Mouse (Mus musculus) thymus, adult 2 months (tissue): ENCODE data around the gene Hspa14. TPM values are rescaled to one million over a fixed set of nuclear protein-coding genes. Genes with fewer than 3 reads are reported as not detected.

ENCODE experiments used
- DNase-seq: peaks from one replicate; pipeline ENCODE4 v3.0.0; 2021
- H3K27ac ChIP-seq: fragments of 200-500 bp; 2 replicates; pipeline ENCODE4 v1.5.1; 2012; ENCODE audit warnings: low read length, control low read depth; ENCODE audit not compliant: control insufficient read depth, insufficient read depth
- H3K27me3 ChIP-seq: fragments of 200-500 bp; 2 replicates; pipeline ENCODE4 v1.6.1; 2012; ENCODE audit warnings: mild to moderate bottlenecking, low read length, moderate library complexity, mixed read lengths; ENCODE audit not compliant: control insufficient read depth, insufficient read depth
- H3K36me3 ChIP-seq: fragments of 200-500 bp; 2 replicates; pipeline ENCODE4 v1.6.1; 2012; ENCODE audit warnings: mild to moderate bottlenecking, low read length, moderate library complexity; ENCODE audit not compliant: control insufficient read depth, insufficient read depth
- H3K4me1 ChIP-seq: fragments of 200-500 bp; replicated peaks from 2 replicates; pipeline ENCODE4 v1.6.1; 2012; ENCODE audit warnings: low read length; ENCODE audit not compliant: control insufficient read depth, insufficient read depth
- H3K4me3 ChIP-seq: fragments of 200-500 bp; 2 replicates; pipeline ENCODE4 v1.5.1; 2012; ENCODE audit warnings: mild to moderate bottlenecking, low read length, control low read depth, moderate library complexity; ENCODE audit not compliant: control insufficient read depth, insufficient read depth
- CTCF ChIP-seq: fragments of 200-500 bp; IDR thresholded peaks from 2 replicates; pipeline ENCODE4 v1.5.1; 2012; ENCODE audit warnings: mild to moderate bottlenecking, control low read depth, low read length, moderate library complexity, borderline replicate concordance; ENCODE audit not compliant: control insufficient read depth, poor library complexity, insufficient read depth; ENCODE audit errors: extremely low read depth
- POLR2A ChIP-seq: fragments of 200-500 bp; IDR thresholded peaks from 2 replicates; pipeline ENCODE4 v1.6.1; 2012; ENCODE audit warnings: mild to moderate bottlenecking, low read length, control low read depth, moderate library complexity; ENCODE audit not compliant: control insufficient read depth, poor library complexity, insufficient read depth; ENCODE audit errors: extremely low read depth
- WGBS: fragments of 180-500 bp; shearing (Covaris S2); methylation state at CpG from one replicate; pipeline ENCODE4 v1.1.7; 2018; 5-methylcytosine and 5-hydroxymethylcytosine counted together
- polyA plus RNA-seq: library from polyadenylated mRNA; depleted of rRNA; stranded (reverse); fragments of >200 nt; gene quantifications from 2 replicates; pipeline ENCODE4 v1.2.3, GENCODE M21; 2012

Gene Hspa14
- polyA plus RNA-seq, 1 experiment, result 69.0 TPM

GRCm38 (mm10) chr2:3474861-3475283 lies 37.7 kb downstream of the Hspa14 start, which contains the start of gene Suv39h2:
Gene Suv39h2, minus strand, starts transcription at chr2:3475031.
- H3K36me3 ChIP-seq, result no peaks in the 10 kb centered on the region
- WGBS, result 1% methylated on average over 42 of the region's 42 CpGs

DNA sequence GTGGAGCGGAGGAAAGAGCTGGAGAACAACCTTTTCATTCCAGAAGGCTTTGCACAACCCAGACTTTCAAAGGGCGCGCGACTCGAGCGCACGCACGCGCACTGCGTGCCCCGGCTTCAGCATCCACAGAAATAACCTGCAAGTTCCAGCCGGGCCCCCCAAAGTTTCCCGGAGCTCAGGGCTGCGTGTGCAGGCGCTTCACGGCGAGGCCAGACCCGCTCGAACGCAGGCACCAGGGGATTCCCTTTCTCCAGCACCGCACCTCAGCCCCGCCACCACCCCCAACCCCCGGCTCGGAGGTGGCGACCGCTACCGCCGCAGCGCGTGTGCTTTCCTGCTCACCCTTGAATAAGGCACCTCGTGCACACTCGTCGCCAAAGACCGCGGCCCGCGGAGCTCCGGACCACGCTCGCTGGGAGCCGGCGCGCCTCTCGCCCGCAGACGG lies 38.2 kb downstream of the Hspa14 start:
- peak; percentile 62 for DNase-seq
- no peak overlapping the region for H3K27ac ChIP-seq
- H3K36me3 ChIP-seq, result no peaks in the 10 kb centered on the region; the same call in 1 of the 2 replicates
- WGBS, result 0% methylated on average over 46 of the region's 46 CpGs
- H3K4me1 ChIP-seq, result peaks cover 5% of the 10 kb centered on the region
- peak overlapping the region; percentile 78 for H3K4me3 ChIP-seq
- no peaks in the 10 kb centered on the region for H3K27me3 ChIP-seq
- TF ChIP-seq CTCF, result no peak
- no peak for TF ChIP-seq POLR2A

More at GRCm38 (mm10) chr2:3474861-3475283, 37.7 kb downstream of the Hspa14 start, which contains the start of gene Suv39h2:
- peak within 1 kb of the TSS; percentile 78 for H3K4me3 ChIP-seq
- peaks cover 5% of the 10 kb centered on the region for H3K4me1 ChIP-seq
- no peak for TF ChIP-seq POLR2A
- no peak for TF ChIP-seq CTCF
- no peaks in the 10 kb centered on the region for H3K27me3 ChIP-seq
- peak; percentile 98 for DNase-seq
- 0 out of 2 replicates have a peak within 1 kb of the TSS, but pooled peaks have one; percentile 6 for H3K27ac ChIP-seq

DNA sequence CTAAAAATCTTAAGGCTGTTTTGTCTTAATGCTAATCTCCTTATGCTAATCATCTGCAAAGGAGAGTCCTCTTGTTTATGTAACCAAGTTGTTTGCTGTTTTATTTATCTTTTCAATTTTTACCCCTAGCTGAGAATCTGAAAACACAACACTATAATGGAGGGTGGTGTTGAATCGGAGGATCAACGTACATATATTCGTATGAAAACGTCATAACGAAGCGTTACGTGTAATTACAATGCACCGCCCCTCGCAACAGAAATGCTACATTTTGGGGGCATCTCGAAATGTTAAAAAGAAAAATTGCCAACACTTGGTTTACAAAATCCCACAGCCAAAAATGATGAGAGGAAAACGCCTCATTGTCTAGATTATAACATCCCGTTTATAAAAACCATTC lies 38.7 kb downstream of the Hspa14 start:
- Histone ChIP-seq H3K36me3 (no peaks in the 10 kb centered on the region; the same call in 1 of the 2 replicates), H3K4me3 (peak overlapping the region; percentile 78; the same call in 1 of the 2 replicates), H3K27ac (no peak overlapping the region), H3K27me3 (no peaks in the 10 kb centered on the region), H3K4me1 (peaks cover 5% of the 10 kb centered on the region)
- 3% methylated on average over 12 of the region's 12 CpGs for WGBS
- TF ChIP-seq POLR2A (no peak), CTCF (no peak)
- DNase-seq, result no peak

DNA sequence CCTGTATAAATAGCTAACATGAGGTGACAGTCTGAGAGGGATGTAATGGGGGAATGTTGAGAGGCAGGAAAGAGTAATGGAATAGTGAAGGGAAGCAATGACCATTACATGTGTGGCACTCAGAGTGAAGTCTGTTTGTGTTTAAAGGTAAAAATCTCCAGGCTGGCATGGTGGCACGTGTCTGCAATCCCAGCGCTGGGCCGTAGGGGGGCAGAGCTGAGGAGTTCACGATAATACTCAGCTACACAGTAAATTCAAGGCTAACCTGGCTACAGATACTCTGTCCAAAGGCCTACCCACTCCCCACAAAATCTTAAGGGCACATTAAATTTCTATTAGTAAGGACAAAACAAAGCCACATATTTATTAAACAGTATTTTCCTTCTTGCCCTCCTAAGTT lies 56.0 kb downstream of the Hspa14 start:
- WGBS, result 94% methylated on average over 4 of the region's 4 CpGs
- Histone ChIP-seq H3K36me3 (peaks cover 51% of the 10 kb centered on the region), H3K4me1 (no peaks in the 10 kb centered on the region), H3K27me3 (no peaks in the 10 kb centered on the region), H3K27ac (no peak overlapping the region), H3K4me3 (no peak overlapping the region)
- no peak for DNase-seq
- TF ChIP-seq POLR2A, result no peak
- no peak for TF ChIP-seq CTCF

- 94% methylated on average over 3 of the region's 3 CpGs for WGBS
- H3K27ac ChIP-seq, result no peak overlapping the region
- DNase-seq, result no peak
- no peaks in the 10 kb centered on the region for H3K4me1 ChIP-seq
- H3K36me3 ChIP-seq, result peaks cover 63% of the 10 kb centered on the region
- TF ChIP-seq CTCF (no peak), POLR2A (no peak)
- H3K4me3 ChIP-seq, result no peak overlapping the region
- no peaks in the 10 kb centered on the region for H3K27me3 ChIP-seq
Observed at GRCm38 (mm10) chr2:3453096-3453495, 59.5 kb downstream of the Hspa14 start.

DNA sequence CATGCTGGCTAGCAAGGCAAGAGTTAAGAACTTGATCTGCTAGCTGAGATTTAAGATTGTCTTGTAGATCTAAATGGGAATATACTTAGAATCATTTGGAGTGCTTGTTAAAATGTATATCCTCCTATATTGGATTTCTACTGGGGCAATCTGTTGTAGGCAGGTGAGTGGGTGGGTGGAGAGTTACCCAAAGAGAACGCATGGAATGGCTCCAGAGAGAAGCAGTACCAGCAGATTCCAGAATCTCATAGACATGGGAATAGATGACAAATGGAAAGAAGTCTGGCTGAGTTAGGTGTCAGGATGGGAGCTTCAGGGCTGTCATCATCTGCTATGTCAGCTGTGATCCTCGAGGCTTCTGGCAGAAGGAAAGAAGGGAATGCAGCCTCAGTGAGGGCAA lies 63.2 kb downstream of the Hspa14 start:
- Histone ChIP-seq H3K27me3 (no peaks in the 10 kb centered on the region), H3K4me3 (no peak overlapping the region), H3K36me3 (peaks cover 70% of the 10 kb centered on the region), H3K4me1 (no peaks in the 10 kb centered on the region), H3K27ac (no peak overlapping the region)
- 92% methylated on average over 2 of the region's 2 CpGs for WGBS
- DNase-seq, result no peak
- no peak for TF ChIP-seq POLR2A

DNA sequence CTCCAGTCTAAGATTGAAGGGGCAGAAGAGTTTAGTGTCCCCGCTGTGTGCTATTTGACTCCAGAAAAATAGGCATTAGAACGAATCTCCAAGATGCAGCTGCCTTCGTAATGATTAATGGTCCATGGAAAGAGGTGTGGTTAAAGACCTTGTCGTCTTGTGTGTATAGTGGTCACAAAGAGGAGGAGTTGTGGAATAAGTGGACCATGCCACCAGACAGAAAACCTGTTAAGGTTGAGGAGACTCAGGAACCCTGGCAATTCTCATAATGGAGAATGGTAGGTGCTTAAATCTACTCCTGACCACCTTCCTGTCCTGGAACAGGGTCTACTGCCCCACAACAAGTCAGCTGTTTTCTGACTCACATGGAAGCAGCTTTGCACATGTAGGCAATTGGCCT lies 66.6 kb downstream of the Hspa14 start:
- no peak for TF ChIP-seq CTCF
- TF ChIP-seq POLR2A, result no peak
- no peak overlapping the region for H3K27ac ChIP-seq
- no peaks in the 10 kb centered on the region for H3K4me1 ChIP-seq
- WGBS, result 97% methylated on average over 4 of the region's 4 CpGs
- H3K36me3 ChIP-seq, result peaks cover 65% of the 10 kb centered on the region
- no peaks in the 10 kb centered on the region for H3K27me3 ChIP-seq
- no peak for DNase-seq
- H3K4me3 ChIP-seq, result no peak overlapping the region
